Mouse (Mus musculus) midbrain, postnatal 0 days (tissue): ENCODE data around the gene Klrg1. TPM values are rescaled to one million over a fixed set of nuclear protein-coding genes. Genes with fewer than 3 reads are reported as not detected.

ENCODE experiments used
- ATAC-seq: fragments of 200-750 bp; cut with Nextera tagmentation; 2 replicates; pipeline ENCODE4 v1.8.0; 2017; ENCODE audit warnings: moderate number of reproducible peaks, mild to moderate bottlenecking, moderate TSS enrichment, moderate library complexity; ENCODE audit not compliant: low FRiP score
- DNase-seq: peaks from one replicate; pipeline ENCODE4 v3.0.0-alpha.2; 2015; ENCODE audit warnings: low spot score
- H3K27ac ChIP-seq: fragments of 300-500 bp; sonication (generic); 2 replicates; pipeline ENCODE4 v1.5.1; 2014; ENCODE audit warnings: low read depth, mild to moderate bottlenecking, low read length, mixed read lengths
- H3K27me3 ChIP-seq: fragments of 300-500 bp; sonication (generic); 2 replicates; pipeline ENCODE4 v1.6.1; 2014; ENCODE audit warnings: low read length, control low read depth, mixed read lengths; ENCODE audit not compliant: insufficient read depth
- H3K36me3 ChIP-seq: fragments of 300-500 bp; sonication (generic); 2 replicates; pipeline ENCODE4 v1.6.1; 2014; ENCODE audit warnings: low read length, control low read depth, mixed read lengths; ENCODE audit not compliant: insufficient read depth
- H3K4me1 ChIP-seq: fragments of 300-500 bp; sonication (generic); 2 replicates; pipeline ENCODE4 v1.6.1; 2014; ENCODE audit warnings: mild to moderate bottlenecking, control low read depth, antibody characterized with exemption, low read length, mixed read lengths; ENCODE audit not compliant: insufficient read depth
- H3K4me2 ChIP-seq: fragments of 300-500 bp; sonication (generic); 2 replicates; pipeline ENCODE4 v1.6.1; 2014; ENCODE audit warnings: low read depth, mild to moderate bottlenecking, low read length, mixed read lengths; ENCODE audit not compliant: poor library complexity, severe bottlenecking
- H3K4me3 ChIP-seq: fragments of 300-500 bp; sonication (generic); 2 replicates; pipeline ENCODE4 v1.5.1; 2014; ENCODE audit warnings: low read depth, mild to moderate bottlenecking, low read length, moderate library complexity
- H3K9ac ChIP-seq: fragments of 300-500 bp; sonication (generic); replicated peaks from 2 replicates; pipeline ENCODE4 v1.6.1; 2014; ENCODE audit warnings: mild to moderate bottlenecking, low read length, moderate library complexity, mixed read lengths; ENCODE audit not compliant: poor library complexity, severe bottlenecking
- H3K9me3 ChIP-seq: fragments of 300-500 bp; sonication (generic); 2 replicates; pipeline ENCODE4 v1.6.1; 2016; ENCODE audit warnings: low read length, control low read depth
- CTCF ChIP-seq: IDR thresholded peaks from 2 replicates; pipeline ENCODE4 v1.5.1; 2016; ENCODE audit warnings: antibody characterized with exemption, mild to moderate bottlenecking
- WGBS: fragments of 180-500 bp; shearing (Covaris S2); extraction: QIAGEN DNeasy Blood & Tissue Kit; methylation state at CpG from one replicate; pipeline ENCODE4 v1.1.7; 2014; 5-methylcytosine and 5-hydroxymethylcytosine counted together
- polyA plus RNA-seq: library from polyadenylated mRNA; unstranded; fragments of >200 nt; fragmentation: Nextera tagmentation; extraction: Ambion mirVana; gene quantifications from 2 replicates; pipeline ENCODE4 v1.2.1, GENCODE M21; 2015
- total RNA-seq: library from RNA; depleted of rRNA; stranded (reverse); fragments of >200 nt; gene quantifications from 2 replicates; pipeline ENCODE4 v1.2.3, GENCODE M21; 2014

Gene Klrg1
- total and polyA plus RNA-seq, 2 experiments from 2014 or later: 0.33 to 1.9 TPM

GRCm38 (mm10) chr6:122296918-122297278 is 14.2 kb upstream of the Klrg1 start:
- H3K27me3 ChIP-seq: no peaks in the 10 kb centered on the region
- DNase-seq: no peak
- H3K9me3 ChIP-seq: no peaks in the 10 kb centered on the region
- peak; percentile 44 for ATAC-seq
- no peak for TF ChIP-seq CTCF
- 6% methylated on average over 3 of the region's 3 CpGs for WGBS
- H3K9ac ChIP-seq: peak overlapping the region; percentile 72
- no peaks in the 10 kb centered on the region for H3K36me3 ChIP-seq
- peak overlapping the region; percentile 51 for H3K4me3 ChIP-seq
- peak overlapping the region; percentile 84 for H3K27ac ChIP-seq
- peak overlapping the region; percentile 67 for H3K4me2 ChIP-seq
- no peaks in the 10 kb centered on the region for H3K4me1 ChIP-seq

GRCm38 (mm10) chr6:122295242-122295641 is 12.6 kb upstream of the Klrg1 start:
- no peak overlapping the region for H3K4me3 ChIP-seq
- no peaks in the 10 kb centered on the region for H3K36me3 ChIP-seq
- H3K4me2 ChIP-seq: no peak overlapping the region
- ATAC-seq: no peak
- no peak overlapping the region for H3K27ac ChIP-seq
- H3K9me3 ChIP-seq: no peaks in the 10 kb centered on the region
- no peaks in the 10 kb centered on the region for H3K4me1 ChIP-seq
- no peak for DNase-seq
- WGBS: 58% methylated on average over 9 of the region's 9 CpGs
- no peaks in the 10 kb centered on the region for H3K27me3 ChIP-seq
- no peak for TF ChIP-seq CTCF
- no peak overlapping the region for H3K9ac ChIP-seq

- no peak for DNase-seq
- WGBS: 73% methylated on average over 3 of the region's 3 CpGs
- Histone ChIP-seq H3K9me3 (no peaks in the 10 kb centered on the region), H3K9ac (no peak overlapping the region), H3K4me3 (no peak overlapping the region), H3K4me1 (no peaks in the 10 kb centered on the region), H3K36me3 (no peaks in the 10 kb centered on the region), H3K27ac (no peak overlapping the region), H3K27me3 (no peaks in the 10 kb centered on the region), H3K4me2 (no peak overlapping the region)
- ATAC-seq: no peak
- TF ChIP-seq CTCF: no peak
Observed at GRCm38 (mm10) chr6:122294290-122294689, 11.6 kb upstream of the Klrg1 start.

DNA sequence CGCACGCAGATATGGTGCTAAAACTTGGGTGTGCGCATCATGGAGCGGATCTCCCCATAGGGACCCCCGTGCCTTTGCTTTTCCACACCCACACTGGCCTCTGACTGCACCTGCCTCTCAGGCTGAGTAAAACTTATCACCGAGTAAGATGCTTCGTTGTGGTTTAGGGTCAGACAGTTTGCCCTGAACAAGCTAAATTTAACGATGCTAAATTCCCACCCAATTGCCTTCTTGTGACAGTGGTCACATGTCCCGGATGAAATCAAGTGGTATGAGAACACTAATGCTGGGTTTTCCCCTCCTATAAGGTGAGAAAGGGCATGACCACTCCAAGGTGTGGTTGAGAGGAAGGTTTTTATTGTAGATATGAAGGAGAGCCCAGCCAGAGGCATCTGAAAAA is 11.1 kb upstream of the Klrg1 start:
- Histone ChIP-seq H3K36me3 (no peaks in the 10 kb centered on the region), H3K27ac (no peak overlapping the region), H3K4me1 (no peaks in the 10 kb centered on the region), H3K27me3 (no peaks in the 10 kb centered on the region), H3K9me3 (no peaks in the 10 kb centered on the region), H3K9ac (no peak overlapping the region), H3K4me3 (no peak overlapping the region), H3K4me2 (no peak overlapping the region)
- ATAC-seq (no peak), DNase-seq (no peak)
- 95% methylated on average over 9 of the region's 9 CpGs for WGBS
- no peak for TF ChIP-seq CTCF

DNA sequence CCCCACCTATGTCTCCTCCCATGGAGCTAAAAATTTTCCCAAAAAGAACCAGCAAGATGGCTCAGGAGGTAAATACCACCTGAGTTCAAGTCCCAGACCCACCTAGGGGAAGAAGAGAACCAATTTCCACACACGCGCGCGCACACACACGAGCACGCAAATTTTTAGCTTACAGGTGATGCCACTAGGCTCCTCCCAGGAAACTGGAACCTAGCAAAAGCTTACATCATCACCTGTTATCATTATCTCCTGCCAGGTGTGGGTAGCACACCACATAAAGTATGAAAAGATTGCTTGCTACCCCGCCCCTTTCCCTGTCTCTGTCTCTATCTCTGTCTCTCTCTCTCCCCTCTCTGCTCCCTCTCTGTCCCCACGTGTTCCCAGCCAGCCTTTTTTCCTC is 10.4 kb upstream of the Klrg1 start:
- Histone ChIP-seq H3K27ac (no peak overlapping the region), H3K27me3 (no peaks in the 10 kb centered on the region), H3K4me1 (no peaks in the 10 kb centered on the region), H3K4me3 (no peak overlapping the region), H3K36me3 (no peaks in the 10 kb centered on the region), H3K4me2 (no peak overlapping the region), H3K9me3 (no peaks in the 10 kb centered on the region), H3K9ac (no peak overlapping the region)
- 97% methylated on average over 8 of the region's 8 CpGs for WGBS
- no peak for TF ChIP-seq CTCF
- no peak for DNase-seq
- ATAC-seq: no peak

DNA sequence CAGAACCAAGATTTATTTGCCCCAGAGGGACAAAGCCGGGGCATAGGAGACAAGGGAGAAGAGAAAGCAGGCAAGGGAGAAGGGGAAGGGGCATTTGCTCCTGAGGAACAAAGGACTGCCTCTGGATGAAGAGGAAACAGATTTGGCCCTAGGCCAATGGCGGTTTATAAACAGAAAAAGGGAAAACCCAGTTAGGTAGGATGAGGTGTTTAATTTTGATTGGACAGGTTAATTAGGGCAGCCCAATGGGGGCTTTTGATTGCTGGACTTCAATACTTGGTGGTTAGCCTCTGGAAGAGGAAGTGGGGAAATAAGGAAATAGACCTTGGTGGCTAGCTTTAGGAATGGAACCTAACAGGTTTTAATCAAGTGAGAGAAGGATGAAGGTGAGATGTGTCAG is 9.5 kb upstream of the Klrg1 start:
- H3K4me1 ChIP-seq: no peaks in the 10 kb centered on the region
- H3K9ac ChIP-seq: no peak overlapping the region
- H3K27me3 ChIP-seq: no peaks in the 10 kb centered on the region
- no peak for TF ChIP-seq CTCF
- H3K9me3 ChIP-seq: no peaks in the 10 kb centered on the region
- WGBS: 63% methylated on average over 2 of the region's 2 CpGs
- no peaks in the 10 kb centered on the region for H3K36me3 ChIP-seq
- H3K4me2 ChIP-seq: no peak overlapping the region
- H3K27ac ChIP-seq: no peak overlapping the region
- H3K4me3 ChIP-seq: no peak overlapping the region
- DNase-seq: no peak
- ATAC-seq: no peak
